Mouse (Mus musculus): ENCODE results near the gene Mast4.

The Mast4 gene

GRCm38 (mm10) chr13:102932434-102932833, 401.9 kb downstream of the Mast4 start:
- H3K27me3 ChIP-seq (ENCODE audit: control insufficient read depth, insufficient read depth, low read length, poor library complexity, severe bottlenecking): no peaks in the 10 kb centered on the region

GRCm38 (mm10) chr13:102931951-102932350, 402.3 kb downstream of the Mast4 start:
- Histone ChIP-seq H3K27me3 (ENCODE audit: control insufficient read depth, insufficient read depth, low read length, poor library complexity, severe bottlenecking) (no peaks in the 10 kb centered on the region), H3K36me3 (ENCODE audit: control insufficient read depth, insufficient read depth, low read length, poor library complexity, severe bottlenecking) (no peaks in the 10 kb centered on the region)
- peak; percentile 20 for DNase-seq (ENCODE audit: low read depth, low spot score)

More at GRCm38 (mm10) chr13:102932434-102932833, 401.9 kb downstream of the Mast4 start:
- no peaks in the 10 kb centered on the region for H3K36me3 ChIP-seq (ENCODE audit: control insufficient read depth, insufficient read depth, low read length, poor library complexity, severe bottlenecking)
- no peak for DNase-seq (ENCODE audit: low read depth, low spot score)

GRCm38 (mm10) chr13:102925844-102926598, 408.3 kb downstream of the Mast4 start:
- no peaks in the 10 kb centered on the region for H3K27me3 ChIP-seq (ENCODE audit: control insufficient read depth, insufficient read depth, low read length, poor library complexity, severe bottlenecking)
- H3K36me3 ChIP-seq (ENCODE audit: control insufficient read depth, insufficient read depth, low read length, poor library complexity, severe bottlenecking): no peaks in the 10 kb centered on the region
- peak; percentile 54 for DNase-seq (ENCODE audit: low read depth, low spot score)

- H3K36me3 ChIP-seq (ENCODE audit: control insufficient read depth, insufficient read depth, low read length, poor library complexity, severe bottlenecking): no peaks in the 10 kb centered on the region
- no peak for DNase-seq (ENCODE audit: low read depth, low spot score)
- H3K27me3 ChIP-seq (ENCODE audit: control insufficient read depth, insufficient read depth, low read length, poor library complexity, severe bottlenecking): no peaks in the 10 kb centered on the region
Measured at GRCm38 (mm10) chr13:102919741-102920140, 414.6 kb downstream of the Mast4 start.

GRCm38 (mm10) chr13:102918616-102919015, 415.7 kb downstream of the Mast4 start:
- H3K27me3 ChIP-seq (ENCODE audit: control insufficient read depth, insufficient read depth, low read length, poor library complexity, severe bottlenecking): no peaks in the 10 kb centered on the region

GRCm38 (mm10) chr13:102915341-102915740, 419.0 kb downstream of the Mast4 start:
- no peaks in the 10 kb centered on the region for H3K27me3 ChIP-seq (ENCODE audit: control insufficient read depth, insufficient read depth, low read length, poor library complexity, severe bottlenecking)
- H3K36me3 ChIP-seq (ENCODE audit: control insufficient read depth, insufficient read depth, low read length, poor library complexity, severe bottlenecking): no peaks in the 10 kb centered on the region
- DNase-seq (ENCODE audit: low read depth, low spot score): no peak

More at GRCm38 (mm10) chr13:102918616-102919015, 415.7 kb downstream of the Mast4 start:
- no peaks in the 10 kb centered on the region for H3K36me3 ChIP-seq (ENCODE audit: control insufficient read depth, insufficient read depth, low read length, poor library complexity, severe bottlenecking)
- no peak for DNase-seq (ENCODE audit: low read depth, low spot score)

GRCm38 (mm10) chr13:102914800-102915199, 419.5 kb downstream of the Mast4 start:
- Histone ChIP-seq H3K36me3 (ENCODE audit: control insufficient read depth, insufficient read depth, low read length, poor library complexity, severe bottlenecking) (no peaks in the 10 kb centered on the region), H3K27me3 (ENCODE audit: control insufficient read depth, insufficient read depth, low read length, poor library complexity, severe bottlenecking) (no peaks in the 10 kb centered on the region)
- no peak for DNase-seq (ENCODE audit: low read depth, low spot score)

- H3K27me3 ChIP-seq (ENCODE audit: control insufficient read depth, insufficient read depth, low read length, poor library complexity, severe bottlenecking): no peaks in the 10 kb centered on the region
- no peak for DNase-seq (ENCODE audit: low read depth, low spot score)
- H3K36me3 ChIP-seq (ENCODE audit: control insufficient read depth, insufficient read depth, low read length, poor library complexity, severe bottlenecking): no peaks in the 10 kb centered on the region
Measured at GRCm38 (mm10) chr13:102913919-102914318, 420.4 kb downstream of the Mast4 start.

GRCm38 (mm10) chr13:102912867-102913266, 421.4 kb downstream of the Mast4 start:
- no peaks in the 10 kb centered on the region for H3K27me3 ChIP-seq (ENCODE audit: control insufficient read depth, insufficient read depth, low read length, poor library complexity, severe bottlenecking)
- no peak for DNase-seq (ENCODE audit: low read depth, low spot score)
- no peaks in the 10 kb centered on the region for H3K36me3 ChIP-seq (ENCODE audit: control insufficient read depth, insufficient read depth, low read length, poor library complexity, severe bottlenecking)

GRCm38 (mm10) chr13:102909654-102910418, 424.5 kb downstream of the Mast4 start:
- no peak for DNase-seq (ENCODE audit: low read depth, low spot score)

GRCm38 (mm10) chr13:102906661-102907009, 427.7 kb downstream of the Mast4 start:
- no peaks in the 10 kb centered on the region for H3K36me3 ChIP-seq (ENCODE audit: control insufficient read depth, insufficient read depth, low read length, poor library complexity, severe bottlenecking)
- H3K27me3 ChIP-seq (ENCODE audit: control insufficient read depth, insufficient read depth, low read length, poor library complexity, severe bottlenecking): no peaks in the 10 kb centered on the region
- DNase-seq (ENCODE audit: low read depth, low spot score): peak; percentile 93

More at GRCm38 (mm10) chr13:102909654-102910418, 424.5 kb downstream of the Mast4 start:
- no peaks in the 10 kb centered on the region for H3K36me3 ChIP-seq (ENCODE audit: control insufficient read depth, insufficient read depth, low read length, poor library complexity, severe bottlenecking)
- no peaks in the 10 kb centered on the region for H3K27me3 ChIP-seq (ENCODE audit: control insufficient read depth, insufficient read depth, low read length, poor library complexity, severe bottlenecking)

GRCm38 (mm10) chr13:102906004-102906660, 428.2 kb downstream of the Mast4 start:
- no peaks in the 10 kb centered on the region for H3K36me3 ChIP-seq (ENCODE audit: control insufficient read depth, insufficient read depth, low read length, poor library complexity, severe bottlenecking)

GRCm38 (mm10) chr13:102905361-102905950, 428.8 kb downstream of the Mast4 start:
- no peak for DNase-seq (ENCODE audit: low read depth, low spot score)
- no peaks in the 10 kb centered on the region for H3K27me3 ChIP-seq (ENCODE audit: control insufficient read depth, insufficient read depth, low read length, poor library complexity, severe bottlenecking)
- no peaks in the 10 kb centered on the region for H3K36me3 ChIP-seq (ENCODE audit: control insufficient read depth, insufficient read depth, low read length, poor library complexity, severe bottlenecking)

More at GRCm38 (mm10) chr13:102906004-102906660, 428.2 kb downstream of the Mast4 start:
- peak; percentile 86 for DNase-seq (ENCODE audit: low read depth, low spot score)
- H3K27me3 ChIP-seq (ENCODE audit: control insufficient read depth, insufficient read depth, low read length, poor library complexity, severe bottlenecking): no peaks in the 10 kb centered on the region

GRCm38 (mm10) chr13:102903689-102904088, 430.6 kb downstream of the Mast4 start:
- no peaks in the 10 kb centered on the region for H3K27me3 ChIP-seq (ENCODE audit: control insufficient read depth, insufficient read depth, low read length, poor library complexity, severe bottlenecking)
- no peak for DNase-seq (ENCODE audit: low read depth, low spot score)
- H3K36me3 ChIP-seq (ENCODE audit: control insufficient read depth, insufficient read depth, low read length, poor library complexity, severe bottlenecking): no peaks in the 10 kb centered on the region

Data from splenic B cell, adult 2 months (primary cell).